Mouse (Mus musculus): ENCODE data around the gene F930015N05Rik. TPM values are rescaled to one million over a fixed set of nuclear protein-coding genes. Genes with fewer than 3 reads are reported as not detected.

Gene F930015N05Rik
- polyA plus RNA-seq, 1 experiment: 0.27 TPM

DNA sequence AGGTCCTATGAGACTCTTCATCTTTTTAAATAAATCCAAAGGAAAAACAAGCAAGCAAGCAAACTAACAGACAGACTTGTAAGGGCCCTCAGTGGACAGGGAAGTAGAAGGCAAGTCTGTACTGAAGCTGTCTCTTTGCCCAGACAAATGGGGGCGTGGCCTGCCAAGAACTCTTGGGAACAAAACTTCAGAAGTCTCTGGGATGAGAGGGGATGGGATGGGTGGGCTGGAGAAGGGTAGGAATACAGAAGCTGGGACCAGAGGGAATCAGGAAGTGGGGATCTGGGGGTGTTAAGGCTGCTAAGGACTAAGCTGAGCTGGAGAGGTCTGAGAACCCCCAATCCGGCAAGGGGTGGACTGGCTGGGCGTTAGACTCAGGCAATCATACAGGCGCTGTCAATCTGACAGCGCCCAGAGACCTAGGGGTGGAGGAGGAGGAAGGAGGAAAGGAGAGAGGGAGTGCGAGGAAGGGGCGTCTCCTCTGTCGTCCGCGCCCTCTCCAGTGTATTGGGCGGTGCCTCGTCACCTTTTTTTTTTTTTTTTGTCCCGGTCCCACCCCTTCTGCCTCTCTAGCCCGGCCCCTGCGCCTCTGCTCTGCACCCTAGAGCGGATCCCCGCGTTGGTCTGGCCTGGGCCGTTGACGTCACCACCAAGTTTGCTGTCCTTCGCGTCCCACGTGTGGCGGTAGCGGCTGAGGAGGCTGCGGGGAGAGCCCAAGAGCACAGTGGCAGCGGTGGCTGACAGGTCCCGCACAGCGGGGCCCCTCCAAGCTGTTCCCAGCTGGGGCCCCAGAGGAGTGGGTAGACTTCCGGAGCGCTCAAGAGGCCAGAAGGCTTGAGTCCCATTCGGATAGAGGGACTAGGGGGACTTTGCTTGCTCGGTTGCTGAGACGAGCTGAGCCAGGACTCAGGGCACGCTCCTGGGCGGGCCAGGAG is 1.6 kb downstream of the F930015N05Rik start, which contains the start of gene Hs3st3a1:
Gene Hs3st3a1, plus strand, starts transcription at position 722 of the 935 bp plus-strand sequence.
- H3K4me3 ChIP-seq (ENCODE audit: insufficient read depth, low read depth, low read length): peak within 1 kb of the TSS; percentile 51
- H3K27ac ChIP-seq (ENCODE audit: insufficient read depth, low read depth, low read length): peak within 1 kb of the TSS; percentile 18
- H3K36me3 ChIP-seq (ENCODE audit: control insufficient read depth, insufficient read depth, low read length): no peaks in the 10 kb centered on the region
- TF ChIP-seq POLR2A (IDR thresholded peaks at IDR 0.05; ENCODE audit: low read depth, low read length) (peak; percentile 47), CTCF (conservative IDR thresholded peaks at IDR 0.05; ENCODE audit: insufficient read depth, insufficient read length, low read depth, low read length) (no peak)
- 1% methylated on average over 34 of the region's 36 CpGs for WGBS
- no peaks in the 10 kb centered on the region for H3K4me1 ChIP-seq (ENCODE audit: control insufficient read depth, insufficient read depth, low read length)
- H3K27me3 ChIP-seq (replicated peaks; ENCODE audit: control insufficient read depth, insufficient read depth, low read length): no peaks in the 10 kb centered on the region; the same call in none of the 2 replicates
- peak; percentile 74 for DNase-seq

DNA sequence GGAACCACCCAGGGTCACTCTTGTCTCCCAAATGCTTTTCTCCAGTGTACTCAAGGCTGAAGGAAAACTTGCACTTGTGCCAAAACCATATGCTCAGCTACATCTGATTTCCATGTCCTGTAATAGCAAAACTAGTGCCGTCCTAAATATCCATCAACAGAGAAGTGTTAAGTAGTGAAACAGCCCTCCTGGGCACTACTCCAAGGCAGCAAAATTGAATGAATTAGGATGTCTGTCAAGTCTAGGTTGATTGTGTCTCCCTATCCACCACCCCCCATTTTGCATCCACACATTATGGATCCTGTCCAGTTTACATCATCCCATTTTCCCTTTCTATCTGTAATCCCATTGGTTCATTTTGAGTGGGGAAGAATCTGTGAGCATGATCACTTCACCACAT is 17.5 kb downstream of the F930015N05Rik start:
- H3K27ac ChIP-seq (ENCODE audit: insufficient read depth, low read depth, low read length): no peak overlapping the region
- H3K4me3 ChIP-seq (ENCODE audit: insufficient read depth, low read depth, low read length): no peak overlapping the region
- no peaks in the 10 kb centered on the region for H3K36me3 ChIP-seq (ENCODE audit: control insufficient read depth, insufficient read depth, low read length)
- no peaks in the 10 kb centered on the region for H3K4me1 ChIP-seq (ENCODE audit: control insufficient read depth, insufficient read depth, low read length)
- DNase-seq: no peak
- 63% methylated on average over 1 of the region's 1 CpGs for WGBS
- TF ChIP-seq CTCF (conservative IDR thresholded peaks at IDR 0.05; ENCODE audit: insufficient read depth, insufficient read length, low read depth, low read length) (no peak), POLR2A (IDR thresholded peaks at IDR 0.05; ENCODE audit: low read depth, low read length) (no peak)
- no peaks in the 10 kb centered on the region; the same call in 1 of the 2 replicates for H3K27me3 ChIP-seq (replicated peaks; ENCODE audit: control insufficient read depth, insufficient read depth, low read length)

DNA sequence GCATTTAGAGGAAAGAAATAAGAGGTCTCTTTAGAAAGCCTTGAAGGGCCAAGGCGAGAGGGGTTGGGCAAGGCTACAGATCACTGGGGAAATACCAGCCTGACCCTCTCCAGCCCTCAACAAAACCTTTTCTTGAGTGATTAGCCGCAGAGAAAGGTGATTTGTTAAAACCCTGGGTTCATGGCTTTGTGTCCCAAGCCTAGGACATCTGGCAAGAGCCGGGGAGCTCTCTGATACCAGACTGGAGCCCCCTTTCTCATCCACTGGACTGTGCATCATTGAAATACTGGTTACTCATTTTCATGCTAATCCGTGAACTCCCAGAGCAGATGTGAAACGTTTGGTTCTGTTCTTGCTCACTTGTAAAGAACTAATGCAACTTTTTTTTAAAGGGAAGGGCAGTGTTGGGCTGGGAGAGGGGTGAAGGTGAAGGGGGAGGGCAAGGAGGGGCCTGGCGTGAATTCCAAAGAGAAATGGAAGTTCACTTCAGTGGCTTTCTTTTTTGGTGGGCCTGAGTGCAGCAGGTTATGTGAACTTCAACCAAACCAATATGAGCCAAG is 35.8 kb downstream of the F930015N05Rik start:
- Histone ChIP-seq H3K27me3 (replicated peaks; ENCODE audit: control insufficient read depth, insufficient read depth, low read length) (no peaks in the 10 kb centered on the region), H3K27ac (ENCODE audit: insufficient read depth, low read depth, low read length) (no peak overlapping the region), H3K36me3 (ENCODE audit: control insufficient read depth, insufficient read depth, low read length) (no peaks in the 10 kb centered on the region), H3K4me3 (ENCODE audit: insufficient read depth, low read depth, low read length) (no peak overlapping the region), H3K4me1 (ENCODE audit: control insufficient read depth, insufficient read depth, low read length) (no peaks in the 10 kb centered on the region)
- no peak for DNase-seq
- WGBS: 74% methylated on average over 6 of the region's 6 CpGs
- TF ChIP-seq POLR2A (IDR thresholded peaks at IDR 0.05; ENCODE audit: low read depth, low read length): no peak
- TF ChIP-seq CTCF (conservative IDR thresholded peaks at IDR 0.05; ENCODE audit: insufficient read depth, insufficient read length, low read depth, low read length): no peak

DNA sequence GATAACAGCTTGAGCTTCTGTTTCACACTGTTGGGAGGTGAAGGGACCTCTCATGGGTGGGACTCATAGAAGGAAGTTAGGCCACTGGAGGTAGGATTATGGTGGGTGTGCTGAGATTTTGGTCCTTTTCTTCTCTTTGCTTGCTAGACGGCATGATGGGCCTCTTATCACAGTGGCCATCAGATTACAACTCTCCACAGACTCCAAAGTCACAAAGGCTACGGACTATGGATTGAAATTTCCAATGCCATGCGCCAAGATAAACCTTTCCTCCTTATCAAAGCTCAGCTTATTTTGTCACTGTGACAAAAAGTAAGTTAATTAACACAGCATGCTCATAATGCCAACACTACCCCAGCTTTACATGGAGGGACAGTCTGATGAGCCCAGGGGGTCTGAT is 38.8 kb downstream of the F930015N05Rik start:
- H3K27ac ChIP-seq (ENCODE audit: insufficient read depth, low read depth, low read length): no peak overlapping the region
- no peak overlapping the region for H3K4me3 ChIP-seq (ENCODE audit: insufficient read depth, low read depth, low read length)
- WGBS: 89% methylated on average over 3 of the region's 3 CpGs
- no peak for TF ChIP-seq CTCF (conservative IDR thresholded peaks at IDR 0.05; ENCODE audit: insufficient read depth, insufficient read length, low read depth, low read length)
- TF ChIP-seq POLR2A (IDR thresholded peaks at IDR 0.05; ENCODE audit: low read depth, low read length): no peak
- H3K36me3 ChIP-seq (ENCODE audit: control insufficient read depth, insufficient read depth, low read length): no peaks in the 10 kb centered on the region
- no peaks in the 10 kb centered on the region for H3K4me1 ChIP-seq (ENCODE audit: control insufficient read depth, insufficient read depth, low read length)
- H3K27me3 ChIP-seq (replicated peaks; ENCODE audit: control insufficient read depth, insufficient read depth, low read length): no peaks in the 10 kb centered on the region
- no peak for DNase-seq

DNA sequence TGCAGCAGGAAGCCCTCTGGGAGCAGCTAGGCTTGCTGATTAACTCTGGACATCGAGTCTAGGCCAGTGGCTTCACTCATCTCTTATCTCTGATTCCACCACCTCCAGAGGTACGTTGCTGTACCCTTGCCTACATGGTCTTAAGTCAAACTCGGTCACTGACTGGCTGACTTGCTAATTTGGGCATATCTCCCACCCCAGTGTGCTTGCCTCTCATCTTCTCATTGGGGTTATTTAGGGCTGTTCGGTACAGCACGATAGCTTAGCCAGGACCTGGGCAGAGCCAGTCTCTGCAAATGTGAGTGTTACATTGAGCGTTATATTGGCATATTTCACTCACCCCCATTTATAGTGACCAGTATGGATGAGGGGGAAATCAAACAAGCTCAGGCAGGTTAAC is 39.5 kb downstream of the F930015N05Rik start:
- no peak overlapping the region for H3K27ac ChIP-seq (ENCODE audit: insufficient read depth, low read depth, low read length)
- TF ChIP-seq CTCF (conservative IDR thresholded peaks at IDR 0.05; ENCODE audit: insufficient read depth, insufficient read length, low read depth, low read length) (no peak), POLR2A (IDR thresholded peaks at IDR 0.05; ENCODE audit: low read depth, low read length) (no peak)
- no peak overlapping the region for H3K4me3 ChIP-seq (ENCODE audit: insufficient read depth, low read depth, low read length)
- no peak for DNase-seq
- 65% methylated on average over 6 of the region's 6 CpGs for WGBS
- no peaks in the 10 kb centered on the region for H3K27me3 ChIP-seq (replicated peaks; ENCODE audit: control insufficient read depth, insufficient read depth, low read length)
- H3K4me1 ChIP-seq (ENCODE audit: control insufficient read depth, insufficient read depth, low read length): no peaks in the 10 kb centered on the region
- no peaks in the 10 kb centered on the region for H3K36me3 ChIP-seq (ENCODE audit: control insufficient read depth, insufficient read depth, low read length)

DNA sequence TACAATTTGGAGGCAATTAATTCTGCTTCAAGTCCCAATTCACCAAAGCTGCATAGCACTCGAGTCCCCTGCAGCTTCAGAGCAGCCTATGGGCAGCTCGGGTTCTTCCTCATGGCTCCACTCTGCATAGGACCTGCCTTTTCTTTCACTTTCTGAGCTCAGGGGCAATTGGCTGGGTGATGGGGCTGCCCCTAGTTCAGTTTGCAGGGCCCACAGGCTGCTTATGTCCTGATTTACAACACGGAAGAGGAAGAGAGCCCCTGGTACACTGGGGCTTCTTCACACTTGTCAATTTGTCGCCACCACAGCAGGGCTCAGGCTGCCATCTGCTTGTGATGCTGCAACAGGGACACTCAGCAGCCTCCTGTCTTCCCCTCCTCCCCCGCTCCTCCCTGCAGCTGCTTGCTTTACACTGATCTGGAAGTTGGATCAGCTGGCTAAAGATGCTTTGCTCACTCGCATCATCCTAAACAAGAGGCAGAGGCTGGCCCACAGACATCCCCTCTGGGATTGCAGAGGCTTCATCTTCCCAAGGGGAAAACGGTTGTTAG is 40.0 kb downstream of the F930015N05Rik start:
- 18% methylated on average over 7 of the region's 7 CpGs for WGBS
- no peak for DNase-seq
- Histone ChIP-seq H3K4me3 (ENCODE audit: insufficient read depth, low read depth, low read length) (no peak overlapping the region), H3K27ac (ENCODE audit: insufficient read depth, low read depth, low read length) (no peak overlapping the region), H3K36me3 (ENCODE audit: control insufficient read depth, insufficient read depth, low read length) (no peaks in the 10 kb centered on the region), H3K27me3 (replicated peaks; ENCODE audit: control insufficient read depth, insufficient read depth, low read length) (no peaks in the 10 kb centered on the region), H3K4me1 (ENCODE audit: control insufficient read depth, insufficient read depth, low read length) (no peaks in the 10 kb centered on the region)
- TF ChIP-seq POLR2A (IDR thresholded peaks at IDR 0.05; ENCODE audit: low read depth, low read length): no peak
- TF ChIP-seq CTCF (conservative IDR thresholded peaks at IDR 0.05; ENCODE audit: insufficient read depth, insufficient read length, low read depth, low read length): no peak

DNA sequence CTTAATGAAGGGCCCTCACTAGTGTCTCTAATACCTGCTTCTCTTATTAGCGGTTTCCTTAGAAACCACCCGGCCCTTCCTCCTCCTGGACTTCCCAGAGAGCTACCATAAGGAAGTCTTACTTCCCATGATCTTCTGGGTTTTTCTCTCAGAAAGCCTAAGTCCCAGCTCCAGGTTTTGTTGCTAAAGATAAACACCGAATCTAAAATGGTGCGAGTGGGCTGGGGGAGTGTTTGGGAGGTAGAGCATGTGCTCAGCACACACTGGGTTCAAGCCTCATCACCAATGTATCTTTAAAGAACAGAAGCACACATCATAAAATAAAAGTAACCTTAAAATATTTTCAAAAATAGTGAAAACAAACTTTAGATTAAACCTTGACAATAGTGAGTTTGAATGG is 50.1 kb downstream of the F930015N05Rik start:
- WGBS: 89% methylated on average over 4 of the region's 4 CpGs
- TF ChIP-seq CTCF (conservative IDR thresholded peaks at IDR 0.05; ENCODE audit: insufficient read depth, insufficient read length, low read depth, low read length) (no peak), POLR2A (IDR thresholded peaks at IDR 0.05; ENCODE audit: low read depth, low read length) (no peak)
- Histone ChIP-seq H3K4me1 (ENCODE audit: control insufficient read depth, insufficient read depth, low read length) (no peaks in the 10 kb centered on the region), H3K4me3 (ENCODE audit: insufficient read depth, low read depth, low read length) (no peak overlapping the region), H3K27me3 (replicated peaks; ENCODE audit: control insufficient read depth, insufficient read depth, low read length) (no peaks in the 10 kb centered on the region), H3K36me3 (ENCODE audit: control insufficient read depth, insufficient read depth, low read length) (no peaks in the 10 kb centered on the region), H3K27ac (ENCODE audit: insufficient read depth, low read depth, low read length) (no peak overlapping the region)
- no peak for DNase-seq

Other genes with a start within 250 kb of the F930015N05Rik start
- gene Hs3st3a1, start 1.3 kb downstream of the F930015N05Rik start, polyA plus RNA-seq (2012; rRNA removed): 1.4 and 1.5 TPM in 2 replicates

Measured in kidney, adult 2 months (tissue).